Mouse (Mus musculus) left cerebral cortex, postnatal 25 days (tissue): Measurements from ENCODE around the gene Naa35. TPM values are rescaled to one million over a fixed set of nuclear protein-coding genes. Genes with fewer than 3 reads are reported as not detected.

Source experiments
- DNase-seq, 2 experiments: peaks; one replicate each; pipeline ENCODE4 v3.0.0; 2022; ENCODE audit warnings: low spot score in 2 of 2, mixed read lengths in 1 of 2
- intact Hi-C: fragments of 180-260 bp; cut with DNase I; formaldehyde crosslinking; loops from one replicate; pipeline ENCODE4 v1.15.1; 2025
- total RNA-seq, 2 experiments: library from RNA; stranded (reverse); gene quantifications; 2 replicates each; pipeline ENCODE4 v1.2.3; 2021

Naa35 gene
- total RNA-seq, 2 experiments from 2014 or later = 87.9 to 91.5 TPM

- intact Hi-C loops = no loop called here
- DNase-seq = no peak
Observed at GRCm38 (mm10) chr13:59621643-59622489, 36.8 kb downstream of the Naa35 start.

GRCm38 (mm10) chr13:59624389-59624788, 39.3 kb downstream of the Naa35 start:
- intact Hi-C loops = no loop called here
- no peak for DNase-seq

- intact Hi-C loops = no loop called here
Observed at GRCm38 (mm10) chr13:59624903-59625302, 39.8 kb downstream of the Naa35 start.

GRCm38 (mm10) chr13:59626739-59627138, 41.7 kb downstream of the Naa35 start:
- no peak for DNase-seq
- intact Hi-C loops = no loop called here

More at GRCm38 (mm10) chr13:59624903-59625302, 39.8 kb downstream of the Naa35 start:
- peak in 1 of 2 experiments; percentile 32 for DNase-seq

- no peak for DNase-seq
- intact Hi-C loops = no loop called here
Observed at GRCm38 (mm10) chr13:59634637-59635036, 49.6 kb downstream of the Naa35 start.

GRCm38 (mm10) chr13:59637800-59638199, 52.7 kb downstream of the Naa35 start:
- intact Hi-C loops = no loop called here
- DNase-seq = no peak

- intact Hi-C loops = no loop called here
- no peak for DNase-seq
Observed at GRCm38 (mm10) chr13:59639368-59640177, 54.5 kb downstream of the Naa35 start.

GRCm38 (mm10) chr13:59640178-59640440, 55.0 kb downstream of the Naa35 start:
- no peak for DNase-seq
- intact Hi-C loops = no loop called here

GRCm38 (mm10) chr13:59642818-59643217, 57.8 kb downstream of the Naa35 start:
- no peak for DNase-seq
- intact Hi-C loops = no loop called here

GRCm38 (mm10) chr13:59645491-59645890, 60.4 kb downstream of the Naa35 start:
- no peak for DNase-seq
- intact Hi-C loops = loop anchor here (5.0 kb wide), 1 partner anchor 82 kb away; no protein-coding TSS in a partner anchor

- intact Hi-C loops = loop anchor here (5.0 kb wide), 1 partner anchor 81 kb away; no protein-coding TSS in a partner anchor
- DNase-seq = peak in 1 of 2 experiments; percentile 38
Observed at GRCm38 (mm10) chr13:59646674-59647244, 61.7 kb downstream of the Naa35 start.

- no peak for DNase-seq
- intact Hi-C loops = loop anchor here (5.0 kb wide), 1 partner anchor 80 kb away; no protein-coding TSS in a partner anchor
Observed at GRCm38 (mm10) chr13:59647484-59647883, 62.4 kb downstream of the Naa35 start.

- intact Hi-C loops = loop anchor here (5.0 kb wide), 1 partner anchor 79 kb away; no protein-coding TSS in a partner anchor
- no peak for DNase-seq
Observed at GRCm38 (mm10) chr13:59648598-59648997, 63.5 kb downstream of the Naa35 start.

GRCm38 (mm10) chr13:59649781-59650180, 64.7 kb downstream of the Naa35 start:
- intact Hi-C loops = loop anchor here (5.0 kb wide), 1 partner anchor 78 kb away; no protein-coding TSS in a partner anchor
- DNase-seq = no peak

GRCm38 (mm10) chr13:59652651-59653050, 67.6 kb downstream of the Naa35 start:
- intact Hi-C loops = no loop called here
- no peak for DNase-seq

GRCm38 (mm10) chr13:59653136-59653535, 68.1 kb downstream of the Naa35 start:
- DNase-seq = no peak
- intact Hi-C loops = no loop called here

GRCm38 (mm10) chr13:59654465-59654864, 69.4 kb downstream of the Naa35 start:
- intact Hi-C loops = no loop called here
- DNase-seq = no peak

GRCm38 (mm10) chr13:59655718-59656315, 70.8 kb downstream of the Naa35 start:
- no peak for DNase-seq
- intact Hi-C loops = no loop called here

GRCm38 (mm10) chr13:59656316-59656832, 71.3 kb downstream of the Naa35 start:
- DNase-seq = no peak
- intact Hi-C loops = no loop called here
